In genomic region chr10:42189674-42190434, GRCm38 (mm10) we compare ENCODE assay signal across 12 mouse cellular contexts.
DNase-seq lines count a peak whose midpoint lies in the region; ATAC-seq and TF ChIP-seq lines count a peak whose summit lies in the region.
"Had no signal": no experiment of that assay in that cellular context is flagged by ENCODE, and none has a peak within 500 bp of the region (broad histone marks: within the 10 kb centered on the region; RNA-seq: fewer than 3 reads in every experiment).

No protein-coding gene starts in this region.

- no peaks in the 10 kb centered on the region for H3K27me3 ChIP-seq in intestine, postnatal 0 days (replicated peaks; ENCODE audit: control insufficient read depth, insufficient read depth, low read length)

- no peak overlapping the region for H3K4me3 ChIP-seq in intestine, postnatal 0 days (ENCODE audit: low read depth, low read length)

- peaks cover 21% of the 10 kb centered on the region for H3K36me3 ChIP-seq in intestine, postnatal 0 days (ENCODE audit: control insufficient read depth, insufficient read depth)

- no peak for TF ChIP-seq CTCF in intestine, postnatal 0 days (IDR thresholded peaks at IDR 0.05; ENCODE audit: low read depth)

- no peaks in the 10 kb centered on the region for H3K9me3 ChIP-seq in intestine, postnatal 0 days (ENCODE audit: control insufficient read depth)

- H3K4me2 ChIP-seq in intestine, postnatal 0 days (replicated peaks; ENCODE audit: low read depth) = peak overlapping the region; percentile 27

- peak overlapping the region; percentile 28; the same call in 1 of the 2 replicates for H3K27ac ChIP-seq in intestine, postnatal 0 days (ENCODE audit: low read depth, low read length)

- 36% methylated on average over 13 of the region's 13 CpGs for WGBS in intestine, postnatal 0 days

- H3K9ac ChIP-seq in intestine, postnatal 0 days (ENCODE audit: low read depth, low read length) = no peak overlapping the region

- peaks cover 12% of the 10 kb centered on the region; the same call in 1 of the 2 replicates for H3K4me1 ChIP-seq in intestine, postnatal 0 days (replicated peaks; ENCODE audit: control insufficient read depth, insufficient read depth, low read length)

- peak; percentile 53; the same call in 1 of the 2 replicates for ATAC-seq in cerebellum, adult (ENCODE audit: insufficient number of reproducible peaks, low FRiP score, low TSS enrichment)
- ATAC-seq in intestine, postnatal 0 days = 0 out of 2 replicates have a peak, but pooled peaks have one; percentile 29
- peak; percentile 40; the same call in 1 of the 2 replicates for ATAC-seq in megakaryocyte progenitor cell, adult 5-6 weeks (replicated peaks; ENCODE audit: poor library complexity)
- ATAC-seq: forebrain, embryonic 16.5 days had no signal

- peak; percentile 40 to 46 for DNase-seq in kidney, adult 8-10 months
- DNase-seq in kidney, postnatal 4 days = no peak
- DNase-seq in testis, postnatal 14 days (ENCODE audit: low spot score) = no peak
- no peak for DNase-seq in left cerebral cortex, adult 11 months (ENCODE audit: low spot score)
- DNase-seq in right cerebral cortex, postnatal 25 days = no peak
- DNase-seq: heart, postnatal 36 days; lung, postnatal 4 days; thymus, postnatal 25 days had no signal

Comparison
In these comparisons a context has a peak if more than half of its experiments do, and no peak if none do; other contexts are left out.
1. DNase-seq: peak in kidney, adult 8-10 months (2 of 2); none in kidney, postnatal 4 days (0 of 2), testis, postnatal 14 days (single experiment), left cerebral cortex, adult 11 months (single experiment) and right cerebral cortex, postnatal 25 days (single experiment).
2. Peak in every context shown above with its lines, with median percentiles within 50 percentile points of each other: ATAC-seq.